Mouse (Mus musculus) fat pad, adult 2 months (tissue): ENCODE measurements around the gene Olfr765.
"Not testable (repeated sequence)": the region's sequence is repeated elsewhere in the genome, so short reads cannot be mapped to it uniquely, and the experiment has no call there.

Source experiments
- DNase-seq: peaks from one replicate; pipeline ENCODE4 v3.0.0-alpha.2; 2011; ENCODE audit warnings: low read depth, low spot score; ENCODE audit errors: extremely low read depth

The Olfr765 gene

GRCm38 (mm10) chr10:129049898-129050297, at the start of gene Olfr765:
Olfr765 (minus strand) TSS chr10:129049998.
- DNase-seq = not testable (repeated sequence)

- no peak for DNase-seq
Measured at GRCm38 (mm10) chr10:129099275-129099674, 49.5 kb upstream of the Olfr765 start, which contains the start of gene Olfr768. Olfr768 (minus strand) TSS chr10:129099375.

- DNase-seq = not testable (repeated sequence)
Measured at GRCm38 (mm10) chr10:129082810-129083209, 33.0 kb upstream of the Olfr765 start, which contains the start of gene Olfr767. Olfr767 (minus strand) TSS chr10:129082910.

- no peak for DNase-seq
Measured at GRCm38 (mm10) chr10:129068877-129069276, 19.1 kb upstream of the Olfr765 start, which contains the start of gene Olfr766-ps1. Olfr766-ps1 (minus strand) TSS chr10:129068977.

- no peak for DNase-seq
Measured at GRCm38 (mm10) chr10:129039796-129040195, 10.0 kb downstream of the Olfr765 start, which contains the start of gene Olfr764-ps1. Olfr764-ps1 (minus strand) TSS chr10:129039896.

- no peak for DNase-seq
Measured at GRCm38 (mm10) chr10:129028343-129028742, 21.5 kb downstream of the Olfr765 start.

GRCm38 (mm10) chr10:129026018-129026662, 23.7 kb downstream of the Olfr765 start:
- no peak for DNase-seq

GRCm38 (mm10) chr10:129023319-129023718, 26.5 kb downstream of the Olfr765 start:
- no peak for DNase-seq

- no peak for DNase-seq
Measured at GRCm38 (mm10) chr10:129014477-129014876, 35.3 kb downstream of the Olfr765 start.

- not testable (repeated sequence) for DNase-seq
Measured at GRCm38 (mm10) chr10:129011511-129011910, 38.3 kb downstream of the Olfr765 start.

- DNase-seq = no peak
Measured at GRCm38 (mm10) chr10:129010288-129010841, 39.4 kb downstream of the Olfr765 start, which contains the start of gene Olfr763. Olfr763 (plus strand) TSS chr10:129010791.

GRCm38 (mm10) chr10:129004032-129004920, 45.5 kb downstream of the Olfr765 start:
- no peak for DNase-seq

- DNase-seq = no peak
Measured at GRCm38 (mm10) chr10:128996523-128997040, 53.2 kb downstream of the Olfr765 start.

GRCm38 (mm10) chr10:128995796-128996195, 54.0 kb downstream of the Olfr765 start:
- DNase-seq = no peak
